Mouse (Mus musculus) kidney, embryonic 14.5 days (tissue): Measurements from ENCODE around the gene Sh3glb1. TPM values are rescaled to one million over a fixed set of nuclear protein-coding genes. Genes with fewer than 3 reads are reported as not detected.

Source experiments
- ATAC-seq: fragments of 200-750 bp; cut with Nextera tagmentation; 2 replicates; pipeline ENCODE4 v1.8.0; 2017; ENCODE audit warnings: moderate number of reproducible peaks, mild to moderate bottlenecking, moderate TSS enrichment, moderate library complexity; ENCODE audit not compliant: low FRiP score, low TSS enrichment
- H3K27ac ChIP-seq: fragments of 300-500 bp; sonication (generic); 2 replicates; pipeline ENCODE4 v1.5.1; 2014; ENCODE audit warnings: low read depth, mild to moderate bottlenecking, low read length, moderate library complexity, mixed read lengths
- H3K27me3 ChIP-seq: fragments of 300-500 bp; sonication (generic); 2 replicates; pipeline ENCODE4 v1.6.1; 2014; ENCODE audit warnings: mild to moderate bottlenecking, low read length; ENCODE audit not compliant: control insufficient read depth, insufficient read depth
- H3K36me3 ChIP-seq: fragments of 300-500 bp; sonication (generic); 2 replicates; pipeline ENCODE4 v1.6.1; 2014; ENCODE audit warnings: low read length, mixed read lengths; ENCODE audit not compliant: control insufficient read depth, insufficient read depth
- H3K4me1 ChIP-seq: fragments of 300-500 bp; sonication (generic); 2 replicates; pipeline ENCODE4 v1.6.1; 2014; ENCODE audit warnings: low read length, mixed read lengths; ENCODE audit not compliant: control insufficient read depth, insufficient read depth
- H3K4me2 ChIP-seq: fragments of 300-500 bp; sonication (generic); replicated peaks from 2 replicates; pipeline ENCODE4 v1.6.1; 2014; ENCODE audit warnings: low read depth, mild to moderate bottlenecking, low read length
- H3K4me3 ChIP-seq: fragments of 300-500 bp; sonication (generic); 2 replicates; pipeline ENCODE4 v1.5.1; 2014; ENCODE audit warnings: mild to moderate bottlenecking, low read length
- H3K9ac ChIP-seq: fragments of 300-500 bp; sonication (generic); 2 replicates; pipeline ENCODE4 v1.6.1; 2014; ENCODE audit warnings: low read depth, mild to moderate bottlenecking, low read length, moderate library complexity
- H3K9me3 ChIP-seq: fragments of 300-500 bp; sonication (generic); 2 replicates; pipeline ENCODE4 v1.6.1; 2016; ENCODE audit warnings: low read length; ENCODE audit not compliant: control insufficient read depth
- WGBS: fragments of 180-500 bp; shearing (Covaris S2); extraction: QIAGEN DNeasy Blood & Tissue Kit; methylation state at CpG from one replicate; pipeline ENCODE4 v1.1.7; 2014; 5-methylcytosine and 5-hydroxymethylcytosine counted together
- polyA plus RNA-seq: library from polyadenylated mRNA; unstranded; fragments of >200 nt; fragmentation: Nextera tagmentation; extraction: Ambion mirVana; gene quantifications from 2 replicates; pipeline ENCODE4 v1.2.1, GENCODE M21; 2014

Gene Sh3glb1
- polyA plus RNA-seq, 1 experiment from 2014 or later, result 94.3 TPM

DNA sequence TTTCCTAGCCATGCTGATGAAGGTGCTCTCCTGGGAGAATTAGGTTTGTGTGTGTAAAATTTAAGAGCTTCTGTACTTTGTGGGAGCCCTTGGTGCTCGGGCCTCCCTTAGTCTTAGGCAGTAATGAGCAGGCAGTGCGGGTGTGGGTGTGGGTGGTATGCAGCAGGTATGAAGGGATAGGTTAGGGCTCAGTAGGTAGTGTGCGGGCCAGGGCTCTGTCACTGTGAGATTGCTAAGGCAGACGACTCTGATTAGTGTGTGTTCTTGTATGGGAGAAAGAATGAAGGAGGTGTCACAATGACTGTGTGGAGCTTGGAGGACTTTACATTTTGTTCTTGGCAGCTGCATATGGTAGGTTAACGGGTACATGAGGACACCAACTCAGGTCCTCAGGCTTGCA, 34.0 kb downstream of the Sh3glb1 start:
- Histone ChIP-seq H3K9me3 (no peaks in the 10 kb centered on the region), H3K4me3 (no peak overlapping the region), H3K27ac (no peak overlapping the region), H3K9ac (no peak overlapping the region), H3K27me3 (no peaks in the 10 kb centered on the region), H3K4me1 (no peaks in the 10 kb centered on the region), H3K36me3 (peaks cover 9% of the 10 kb centered on the region), H3K4me2 (no peak overlapping the region)
- ATAC-seq, result no peak
- 84% methylated on average over 5 of the region's 5 CpGs for WGBS

DNA sequence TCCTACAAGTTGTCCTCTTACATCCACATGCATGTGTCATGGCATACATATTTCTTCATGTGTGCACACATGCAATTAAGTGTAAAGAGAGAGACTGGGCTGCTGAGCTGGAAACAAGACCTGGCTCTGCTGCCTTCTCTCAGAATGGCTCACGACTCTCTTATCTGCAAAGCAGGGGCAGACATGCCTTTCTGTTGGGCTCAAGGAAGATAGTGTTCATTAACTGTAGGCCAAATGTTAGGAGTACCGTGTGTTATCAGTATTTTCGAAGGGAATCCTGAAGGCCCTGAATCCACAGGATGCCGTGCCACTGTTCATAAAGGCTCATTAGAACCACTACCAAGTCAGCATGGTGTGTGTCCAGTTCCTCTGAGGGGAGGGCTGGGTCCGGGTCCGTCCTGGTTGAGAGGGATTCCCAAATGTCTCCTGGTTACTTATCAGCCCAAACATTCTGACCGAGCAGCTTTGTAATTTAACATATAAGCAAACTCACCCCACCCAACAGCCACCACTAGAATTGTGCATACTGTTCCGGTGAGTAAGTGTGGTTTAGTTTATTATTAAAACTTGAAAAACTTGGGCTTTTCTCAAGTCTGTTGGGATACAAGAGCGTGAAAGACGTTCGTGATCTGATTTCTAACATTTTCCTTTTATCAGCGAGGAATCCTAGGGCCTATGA, 36.9 kb downstream of the Sh3glb1 start:
- H3K4me2 ChIP-seq, result no peak overlapping the region
- 0 out of 2 replicates have a peak, but pooled peaks cover 4% of the 10 kb centered on the region for H3K36me3 ChIP-seq
- no peaks in the 10 kb centered on the region for H3K27me3 ChIP-seq
- H3K9ac ChIP-seq, result no peak overlapping the region
- H3K4me3 ChIP-seq, result no peak overlapping the region
- H3K9me3 ChIP-seq, result no peaks in the 10 kb centered on the region
- WGBS, result 91% methylated on average over 12 of the region's 12 CpGs
- H3K4me1 ChIP-seq, result no peaks in the 10 kb centered on the region
- ATAC-seq, result no peak
- H3K27ac ChIP-seq, result no peak overlapping the region

DNA sequence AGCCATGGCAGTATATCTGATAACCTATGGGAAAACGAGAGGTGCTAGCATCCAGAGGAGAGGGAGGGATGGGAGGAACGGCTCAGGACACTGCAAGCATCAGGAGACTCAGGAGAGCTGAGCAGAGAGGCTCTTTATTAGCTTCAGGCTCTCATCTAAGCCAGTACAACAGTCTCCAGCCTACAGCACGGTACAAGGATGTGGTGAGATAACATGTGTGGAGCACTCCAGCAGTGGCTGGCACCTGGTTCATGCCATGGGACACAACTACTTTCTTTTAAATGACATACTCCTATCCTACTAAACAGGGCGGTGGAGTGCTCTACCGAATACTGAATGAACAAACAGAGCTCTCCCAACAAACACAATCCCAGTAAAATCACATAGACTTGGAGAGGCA, 38.6 kb downstream of the Sh3glb1 start:
- no peak overlapping the region for H3K4me3 ChIP-seq
- 73% methylated on average over 5 of the region's 5 CpGs for WGBS
- no peaks in the 10 kb centered on the region for H3K36me3 ChIP-seq
- no peaks in the 10 kb centered on the region for H3K9me3 ChIP-seq
- H3K4me1 ChIP-seq, result no peaks in the 10 kb centered on the region
- H3K4me2 ChIP-seq, result no peak overlapping the region
- no peaks in the 10 kb centered on the region for H3K27me3 ChIP-seq
- H3K9ac ChIP-seq, result no peak overlapping the region
- no peak overlapping the region for H3K27ac ChIP-seq
- no peak for ATAC-seq

DNA sequence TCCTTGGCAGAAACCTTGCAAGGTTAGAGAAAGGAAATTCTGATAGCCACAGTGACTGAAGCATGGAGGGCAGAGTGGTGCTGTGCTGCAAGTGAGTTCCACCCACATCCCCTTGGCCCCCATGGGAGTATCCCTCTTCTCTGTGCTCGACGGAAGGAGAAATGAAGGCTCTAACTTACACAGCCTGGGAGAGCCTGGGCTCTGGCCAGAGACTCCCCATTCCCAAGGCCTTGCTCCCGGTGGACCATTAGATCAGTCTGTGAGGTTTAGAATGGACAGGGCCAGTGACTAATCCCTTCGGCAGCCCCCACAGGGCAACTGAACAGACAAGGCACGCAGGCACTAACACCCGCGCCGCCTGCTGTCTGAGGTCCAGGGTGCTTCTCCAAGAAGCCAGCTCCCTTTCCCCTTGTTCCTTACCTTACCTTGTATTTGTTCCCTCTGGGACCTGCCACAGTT, 40.4 kb downstream of the Sh3glb1 start:
- Histone ChIP-seq H3K4me1 (no peaks in the 10 kb centered on the region), H3K36me3 (no peaks in the 10 kb centered on the region), H3K4me2 (no peak overlapping the region), H3K27ac (no peak overlapping the region), H3K9me3 (no peaks in the 10 kb centered on the region), H3K4me3 (no peak overlapping the region), H3K9ac (no peak overlapping the region), H3K27me3 (no peaks in the 10 kb centered on the region)
- no peak for ATAC-seq
- WGBS, result 73% methylated on average over 8 of the region's 8 CpGs

DNA sequence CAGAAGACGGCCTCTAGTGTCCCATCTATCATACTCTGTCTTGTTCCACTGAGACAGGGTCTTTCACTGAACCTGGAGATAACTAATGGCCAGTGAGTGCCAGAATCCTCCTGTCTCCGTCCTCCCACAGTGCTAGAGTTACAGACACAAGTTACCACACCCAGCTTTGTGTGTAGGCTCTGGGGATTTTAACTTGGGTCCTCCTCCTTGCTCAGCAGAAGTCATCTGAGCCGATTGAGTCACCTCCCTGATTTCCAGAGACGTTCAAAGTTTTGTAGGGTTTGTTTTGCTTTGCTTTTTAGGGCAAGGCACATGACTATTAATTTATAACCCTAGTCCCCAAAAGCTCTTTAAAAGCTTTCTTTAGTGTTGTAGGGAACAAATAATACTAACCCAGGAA, 41.0 kb downstream of the Sh3glb1 start:
- Histone ChIP-seq H3K27ac (no peak overlapping the region), H3K27me3 (no peaks in the 10 kb centered on the region), H3K9ac (no peak overlapping the region), H3K4me1 (no peaks in the 10 kb centered on the region), H3K36me3 (no peaks in the 10 kb centered on the region), H3K4me3 (no peak overlapping the region), H3K9me3 (no peaks in the 10 kb centered on the region), H3K4me2 (no peak overlapping the region)
- 25% methylated on average over 4 of the region's 4 CpGs for WGBS
- ATAC-seq, result peak; percentile 53; the same call in 1 of the 2 replicates

DNA sequence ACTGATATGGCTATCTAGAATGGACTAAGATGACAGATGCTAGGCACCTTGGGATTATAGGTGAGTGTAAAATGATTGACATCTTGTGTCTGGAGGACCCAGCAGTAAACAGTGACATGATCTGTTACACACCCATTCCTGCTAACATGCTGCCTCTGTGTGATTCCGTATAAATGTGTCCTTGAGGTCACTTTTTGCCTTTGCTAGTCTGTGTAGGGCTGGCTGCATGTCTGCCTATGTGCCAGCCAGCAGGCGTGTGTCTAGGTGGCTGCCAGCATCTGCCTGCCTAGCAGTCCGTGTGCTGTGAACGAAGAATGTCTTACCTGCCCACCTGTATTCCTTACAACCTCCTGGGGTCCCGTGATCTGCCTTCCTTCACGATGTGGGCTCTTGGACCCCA, 42.4 kb downstream of the Sh3glb1 start:
- no peak for ATAC-seq
- Histone ChIP-seq H3K4me1 (no peaks in the 10 kb centered on the region), H3K36me3 (no peaks in the 10 kb centered on the region), H3K27ac (no peak overlapping the region), H3K27me3 (no peaks in the 10 kb centered on the region), H3K4me2 (no peak overlapping the region), H3K4me3 (no peak overlapping the region), H3K9me3 (no peaks in the 10 kb centered on the region), H3K9ac (no peak overlapping the region)
- WGBS, result 89% methylated on average over 6 of the region's 6 CpGs

DNA sequence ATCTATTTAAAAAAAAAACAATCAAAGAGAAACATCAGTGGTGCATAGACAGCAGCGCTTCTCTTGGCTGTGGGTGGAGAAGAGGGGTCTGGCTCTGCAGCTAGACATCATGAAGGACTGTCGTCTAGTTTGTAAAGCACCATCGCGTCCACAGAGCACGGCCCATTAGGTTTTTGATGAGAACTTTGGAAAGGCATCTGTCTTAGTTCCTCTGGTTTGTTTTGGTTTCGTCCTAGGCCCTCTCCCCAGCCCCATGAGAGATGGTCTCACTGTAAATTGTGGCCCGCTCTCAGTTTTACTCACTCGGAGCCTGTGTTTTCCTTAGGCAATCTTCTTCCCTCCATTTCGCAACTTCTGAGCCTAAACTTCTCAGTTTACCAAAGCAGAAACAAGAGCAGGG, 43.9 kb downstream of the Sh3glb1 start:
- peak; percentile 52; the same call in 1 of the 2 replicates for ATAC-seq

DNA sequence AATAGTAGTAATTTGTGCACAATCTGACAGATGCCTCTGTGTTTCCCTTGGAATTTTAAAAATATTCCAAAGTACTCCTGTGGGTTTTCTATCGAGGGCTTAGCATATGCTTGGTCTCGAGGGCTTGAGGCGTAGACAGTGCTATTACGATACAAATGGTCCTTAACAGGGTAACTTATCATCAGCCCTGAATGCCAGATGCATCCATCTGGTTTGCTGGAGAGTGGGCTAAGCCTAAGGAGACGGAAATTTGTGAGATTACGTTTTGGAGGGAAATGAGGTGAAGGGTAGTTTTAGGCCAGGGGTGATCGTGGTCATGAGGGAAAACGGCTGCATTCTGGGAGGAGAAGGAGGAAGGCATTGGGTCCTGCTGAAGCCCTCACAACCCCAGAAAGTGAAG, 48.1 kb downstream of the Sh3glb1 start:
- no peak overlapping the region for H3K9ac ChIP-seq
- H3K27me3 ChIP-seq, result peaks cover 10% of the 10 kb centered on the region
- H3K4me3 ChIP-seq, result no peak overlapping the region
- H3K4me1 ChIP-seq, result 0 out of 2 replicates have a peak, but pooled peaks cover 3% of the 10 kb centered on the region
- 66% methylated on average over 8 of the region's 8 CpGs for WGBS
- no peak for ATAC-seq
- H3K4me2 ChIP-seq, result no peak overlapping the region
- no peak overlapping the region for H3K27ac ChIP-seq
- no peaks in the 10 kb centered on the region for H3K9me3 ChIP-seq
- no peaks in the 10 kb centered on the region for H3K36me3 ChIP-seq

More for the DNA sequence above, 43.9 kb downstream of the Sh3glb1 start:
- no peak overlapping the region for H3K4me3 ChIP-seq
- WGBS, result 27% methylated on average over 9 of the region's 9 CpGs
- no peaks in the 10 kb centered on the region for H3K9me3 ChIP-seq
- H3K36me3 ChIP-seq, result no peaks in the 10 kb centered on the region
- no peaks in the 10 kb centered on the region for H3K4me1 ChIP-seq
- no peak overlapping the region for H3K4me2 ChIP-seq
- H3K9ac ChIP-seq, result no peak overlapping the region
- no peaks in the 10 kb centered on the region; the same call in 1 of the 2 replicates for H3K27me3 ChIP-seq
- H3K27ac ChIP-seq, result no peak overlapping the region

DNA sequence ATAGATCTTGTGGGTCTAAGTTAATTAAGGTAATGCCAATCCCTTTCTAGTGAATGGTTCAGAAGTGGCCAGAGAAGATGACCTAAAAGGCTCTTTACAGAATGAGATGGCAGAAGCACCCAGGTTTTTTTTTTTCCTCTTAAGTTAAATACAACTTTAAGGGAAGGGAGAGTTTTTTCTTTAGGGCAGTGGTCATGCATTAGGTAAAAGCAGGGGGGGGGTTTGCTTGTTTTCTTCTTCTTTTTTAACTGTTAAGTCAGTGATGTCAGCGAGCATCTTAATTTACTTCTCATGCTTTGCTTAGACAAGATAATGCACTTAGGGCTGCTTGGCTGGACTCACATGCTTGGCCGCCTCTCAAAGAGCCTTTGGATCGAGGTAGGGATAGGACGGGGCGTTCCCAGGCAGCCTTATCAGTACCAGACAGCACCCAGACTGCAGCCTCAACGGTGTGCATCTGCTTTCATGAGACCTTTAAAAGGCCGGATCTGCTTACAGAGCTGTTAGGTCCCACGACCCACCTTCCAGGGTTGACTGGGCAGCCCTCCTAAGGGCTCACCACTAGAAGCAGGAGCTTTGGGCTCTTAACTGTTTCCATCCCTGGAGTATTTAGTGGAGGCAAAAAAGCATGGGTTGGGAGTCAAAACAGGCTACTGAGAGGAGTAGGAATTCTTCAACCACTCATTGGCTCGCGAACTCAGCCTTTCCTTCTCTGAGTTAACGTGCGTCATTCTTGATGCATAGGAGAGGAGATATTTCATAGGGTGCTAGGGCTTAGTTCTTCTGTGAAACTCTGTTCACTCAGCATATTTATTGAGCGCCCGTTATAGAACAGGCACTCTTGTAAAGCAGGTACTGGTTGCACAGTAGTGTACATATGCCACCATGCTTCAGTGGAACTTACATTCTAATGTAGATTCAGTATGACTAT, 49.9 kb downstream of the Sh3glb1 start:
- Histone ChIP-seq H3K27me3 (peaks cover 10% of the 10 kb centered on the region), H3K9ac (no peak overlapping the region), H3K4me2 (no peak overlapping the region), H3K27ac (no peak overlapping the region), H3K4me3 (no peak overlapping the region), H3K4me1 (0 out of 2 replicates have a peak, but pooled peaks cover 3% of the 10 kb centered on the region), H3K36me3 (no peaks in the 10 kb centered on the region), H3K9me3 (no peaks in the 10 kb centered on the region)
- WGBS, result 53% methylated on average over 14 of the region's 14 CpGs
- peak; percentile 72 for ATAC-seq
